Mouse (Mus musculus) CH12.LX (cell line): ENCODE results near the gene P2rx4. TPM values are rescaled to one million over a fixed set of nuclear protein-coding genes. Genes with fewer than 3 reads are reported as not detected.

Source experiments
- DNase-seq: peaks from one replicate; pipeline ENCODE4 v3.0.0-alpha.2; 2013; ENCODE audit errors: extremely low read depth
- H3K27ac ChIP-seq: 2 replicates; pipeline ENCODE4 v1.5.1; 2012; ENCODE audit warnings: low read depth, mild to moderate bottlenecking, control low read depth, moderate library complexity; ENCODE audit not compliant: insufficient read depth
- H3K27me3 ChIP-seq: replicated peaks from 2 replicates; pipeline ENCODE3; 2012; ENCODE audit warnings: inconsistent platforms
- H3K36me3 ChIP-seq, 2 experiments: replicated peaks in 1 of 2; 2 replicates each; pipeline versions ENCODE3 to v1.6.1; 2012; ENCODE audit warnings: inconsistent platforms in 1 of 2, low read length in 1 of 2, mild to moderate bottlenecking in 1 of 2, mixed read lengths in 1 of 2, moderate library complexity in 1 of 2; ENCODE audit not compliant: control insufficient read depth in 1 of 2, insufficient read depth in 1 of 2
- H3K4me1 ChIP-seq, 2 experiments: 2 replicates each; pipeline ENCODE4 v1.6.1; 2012; ENCODE audit warnings: inconsistent platforms in 1 of 2, moderate library complexity in 1 of 2; ENCODE audit not compliant: insufficient read depth in 2 of 2, control insufficient read depth in 1 of 2
- H3K4me2 ChIP-seq: 2 replicates; pipeline ENCODE4 v1.6.1; 2012; ENCODE audit warnings: low read depth, mild to moderate bottlenecking, control low read depth; ENCODE audit not compliant: poor library complexity, insufficient read depth, severe bottlenecking
- H3K4me3 ChIP-seq, 3 experiments: fragments of 150-350 bp in 1 of 3; sonication (generic) in 1 of 3; replicated peaks in 1 of 3; 2 replicates each; pipeline versions ENCODE3 to v1.5.1; 2011 to 2012; ENCODE audit warnings: low read depth in 2 of 3, low read length in 2 of 3, mild to moderate bottlenecking in 2 of 3, moderate library complexity in 2 of 3, control low read depth in 1 of 3, improper control_type of control experiment in 1 of 3, inconsistent platforms in 1 of 3, mixed read lengths in 1 of 3; ENCODE audit not compliant: poor library complexity in 1 of 3
- H3K79me2 ChIP-seq: replicated peaks from 2 replicates; pipeline ENCODE4 v1.6.1; 2012; ENCODE audit warnings: mild to moderate bottlenecking, moderate library complexity; ENCODE audit not compliant: control insufficient read depth, poor library complexity, insufficient read depth, severe bottlenecking; ENCODE audit errors: extremely low read depth
- H3K9ac ChIP-seq: 2 replicates; pipeline ENCODE4 v1.6.1; 2012; ENCODE audit warnings: low read depth, mild to moderate bottlenecking, control low read depth, moderate library complexity; ENCODE audit not compliant: insufficient read depth
- H3K9me3 ChIP-seq: replicated peaks from 2 replicates; pipeline ENCODE3; 2012; ENCODE audit warnings: low read length, inconsistent platforms, mixed read lengths
- E2F4 ChIP-seq: IDR thresholded peaks from 2 replicates; pipeline ENCODE4 v1.6.1; 2011; ENCODE audit warnings: low read depth, low read length, improper control_type of control experiment; ENCODE audit not compliant: insufficient replicate concordance
- ELF1 ChIP-seq: IDR thresholded peaks from 2 replicates; pipeline ENCODE4 v1.6.1; 2014; ENCODE audit warnings: low read depth, mild to moderate bottlenecking, inconsistent platforms, low read length, improper control_type of control experiment
- ETS1 ChIP-seq: conservative IDR thresholded peaks from 2 replicates; pipeline ENCODE4 v1.6.1; 2012; ENCODE audit warnings: low read depth, mild to moderate bottlenecking, inconsistent platforms, low read length, improper control_type of control experiment, moderate library complexity
- GABPA ChIP-seq: IDR thresholded peaks from 2 replicates; pipeline ENCODE4 v1.6.1; 2012; ENCODE audit warnings: low read depth, low read length, improper control_type of control experiment, inconsistent platforms; ENCODE audit not compliant: insufficient replicate concordance
- IRF4 ChIP-seq: IDR thresholded peaks from 2 replicates; pipeline ENCODE4 v1.6.1; 2014; ENCODE audit warnings: low read depth, mild to moderate bottlenecking, inconsistent platforms, low read length, improper control_type of control experiment
- KAT2A ChIP-seq: IDR thresholded peaks from 2 replicates; pipeline ENCODE4 v1.6.1; 2012; ENCODE audit warnings: low read length, improper control_type of control experiment, inconsistent platforms; ENCODE audit not compliant: insufficient replicate concordance
- MAFK ChIP-seq: IDR thresholded peaks from 2 replicates; pipeline ENCODE4 v1.6.1; 2011; ENCODE audit warnings: low read length, improper control_type of control experiment; ENCODE audit not compliant: insufficient replicate concordance
- MAX ChIP-seq: IDR thresholded peaks from 2 replicates; pipeline ENCODE4 v1.6.1; 2011; ENCODE audit warnings: low read length, improper control_type of control experiment
- NELFE ChIP-seq: IDR thresholded peaks from 2 replicates; pipeline ENCODE4 v1.6.1; 2011; ENCODE audit warnings: low read depth, low read length, improper control_type of control experiment
- NRF1 ChIP-seq: IDR thresholded peaks from 2 replicates; pipeline ENCODE4 v1.6.1; 2014; ENCODE audit warnings: low read depth, mild to moderate bottlenecking, inconsistent platforms, low read length, improper control_type of control experiment, moderate library complexity
- RAD21 ChIP-seq: IDR thresholded peaks from 2 replicates; pipeline ENCODE4 v1.6.1; 2011; ENCODE audit warnings: low read depth, mild to moderate bottlenecking, low read length, improper control_type of control experiment, moderate library complexity
- TCF12 ChIP-seq: IDR thresholded peaks from 2 replicates; pipeline ENCODE4 v1.6.1; 2014; ENCODE audit warnings: low read depth, mild to moderate bottlenecking, inconsistent platforms, low read length, improper control_type of control experiment
- ZC3H11A ChIP-seq: IDR thresholded peaks from 2 replicates; pipeline ENCODE4 v1.6.1; 2012; ENCODE audit warnings: low read depth, mild to moderate bottlenecking, inconsistent platforms, low read length, improper control_type of control experiment
- ZMIZ1 ChIP-seq: IDR thresholded peaks from 2 replicates; pipeline ENCODE4 v1.6.1; 2012; ENCODE audit warnings: low read depth, mild to moderate bottlenecking, inconsistent platforms, low read length, improper control_type of control experiment
- ZNF384 ChIP-seq: IDR thresholded peaks from 2 replicates; pipeline ENCODE4 v1.6.1; 2012; ENCODE audit warnings: low read depth, low read length, improper control_type of control experiment, inconsistent platforms
- dilution Hi-C: fragments of 300-500 bp; cut with MboI; formaldehyde crosslinking; loops from 2 replicates; pipeline ENCODE4 v1.14.3; 2020; ENCODE audit warnings: low sequenced_read_pairs; ENCODE audit not compliant: extremely low pct_unique_long_range_greater_than_20kb, extremely low pct_ligation_motif_present
- in situ Hi-C: fragments of 300-500 bp; cut with MboI; formaldehyde crosslinking; loops from 3 replicates; pipeline ENCODE4 v1.14.3; 2019; ENCODE audit warnings: low sequenced_read_pairs, low pct_ligation_motif_present, low pct_unique_long_range_greater_than_20kb, mixed read lengths
- polyA plus RNA-seq: library from polyadenylated mRNA; unstranded; fragments of >175 nt; gene quantifications from 2 replicates; pipeline ENCODE4 v1.2.1, GENCODE M21; 2012; ENCODE audit warnings: low read depth; ENCODE audit not compliant: insufficient read length
- total RNA-seq, 2 experiments: library from RNA; depleted of rRNA; stranded (reverse); fragments of 300-350 nt in 1 of 2; fragments of >200 nt in 1 of 2; gene quantifications; 2 replicates each; pipeline ENCODE4 v1.2.3; 2012 to 2014

Gene P2rx4
- total and polyA plus RNA-seq, 3 experiments, result 9.1 to 16.7 (median 11.0) TPM

DNA sequence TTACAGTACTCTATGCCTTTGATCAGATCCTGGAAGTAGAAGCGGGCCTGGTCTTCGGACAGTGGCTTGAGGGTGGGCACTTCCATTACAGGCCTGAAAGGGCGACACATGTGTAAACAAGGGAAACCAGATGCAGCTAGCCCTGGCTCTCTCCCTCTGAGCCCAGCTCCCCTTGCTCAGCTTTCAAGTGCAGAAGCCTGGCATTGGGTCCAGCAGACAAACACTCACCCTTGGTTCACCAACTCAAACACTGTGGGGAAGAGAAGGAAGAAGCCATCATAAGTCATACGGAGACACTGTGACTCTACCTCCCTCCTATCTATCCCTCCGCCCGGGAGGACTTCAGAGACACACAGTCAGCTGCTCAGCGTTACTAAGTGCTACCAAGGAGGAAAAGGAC is 40.6 kb downstream of the P2rx4 start:
- H3K4me1 ChIP-seq, result peaks cover 2 to 9% of the 10 kb centered on the region in 2 experiments; a peak in 1 of 4 replicates
- H3K27ac ChIP-seq, result no peak overlapping the region
- TF ChIP-seq ETS1 (no peak), ELF1 (no peak), NELFE (no peak), E2F4 (no peak), ZMIZ1 (no peak), TCF12 (no peak), MAFK (no peak), GABPA (no peak), RAD21 (no peak), NRF1 (no peak)
- dilution Hi-C loops, result no loop called here
- no peaks in the 10 kb centered on the region for H3K9me3 ChIP-seq
- DNase-seq, result no peak
- H3K4me2 ChIP-seq, result no peak overlapping the region
- H3K9ac ChIP-seq, result no peak overlapping the region
- no peaks in the 10 kb centered on the region for H3K27me3 ChIP-seq
- H3K36me3 ChIP-seq, result peaks cover 14 to 72% of the 10 kb centered on the region in 2 experiments
- in situ Hi-C loops, result no loop called here
- H3K4me3 ChIP-seq, result no peak overlapping the region
- no peaks in the 10 kb centered on the region for H3K79me2 ChIP-seq

DNA sequence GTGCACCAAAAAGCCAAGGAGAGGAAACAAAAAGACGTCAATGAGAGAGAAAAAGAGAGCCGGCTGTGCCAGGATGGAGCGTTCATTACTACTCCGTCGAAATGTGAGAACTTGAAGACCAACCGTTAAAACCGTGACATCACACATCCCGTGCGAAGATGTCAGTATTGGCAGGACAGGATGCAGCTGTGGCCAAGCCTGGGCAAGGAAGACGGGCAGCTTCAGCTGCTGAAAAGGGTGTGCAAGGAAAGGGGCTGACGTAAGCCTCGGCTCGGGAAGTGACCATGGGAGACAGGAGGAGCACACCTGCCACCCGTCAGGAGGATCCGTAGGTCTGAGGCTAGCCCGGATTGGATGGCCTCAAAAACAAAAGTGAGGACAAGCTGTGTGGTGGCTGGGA is 47.1 kb downstream of the P2rx4 start:
- in situ Hi-C loops, result no loop called here
- H3K4me3 ChIP-seq, result no peak overlapping the region
- H3K36me3 ChIP-seq, result peaks cover 7 to 74% of the 10 kb centered on the region in 2 experiments
- dilution Hi-C loops, result no loop called here
- TF ChIP-seq MAX, result no peak
- TF ChIP-seq KAT2A, result no peak
- TF ChIP-seq MAFK, result no peak
- TF ChIP-seq GABPA, result no peak
- TF ChIP-seq ZC3H11A, result no peak
- no peak for TF ChIP-seq ZMIZ1
- no peak for TF ChIP-seq ZNF384
- TF ChIP-seq IRF4, result no peak
- no peak for TF ChIP-seq ELF1
- TF ChIP-seq, all 38 proteins: peak for 0
- Histone ChIP-seq H3K27ac (no peak overlapping the region), H3K27me3 (no peaks in the 10 kb centered on the region), H3K4me2 (no peak overlapping the region), H3K4me1 (no peaks in the 10 kb centered on the region), H3K79me2 (no peaks in the 10 kb centered on the region), H3K9me3 (no peaks in the 10 kb centered on the region), H3K9ac (no peak overlapping the region)
- DNase-seq, result no peak
